Mouse (Mus musculus): ENCODE results near the gene Pdcd11.
A peak's percentile ranks its signal among the peaks of the same experiment; 100 is the strongest.

Pdcd11 gene

GRCm38 (mm10) chr19:47090550-47091156 lies at the start of gene Pdcd11, which contains the start of gene Usmg5:
TSS of gene Pdcd11 (plus strand) at chr19:47090768.
TSS of gene Usmg5 (minus strand) at chr19:47090647.
- DNase-seq (ENCODE audit: low spot score), result peak; percentile 94

GRCm38 (mm10) chr19:47043608-47044007 lies 47.0 kb upstream of the Pdcd11 start:
- DNase-seq (ENCODE audit: low spot score), result peak; percentile 37

- DNase-seq (ENCODE audit: low spot score), result no peak
Measured at GRCm38 (mm10) chr19:47046343-47046742, 44.2 kb upstream of the Pdcd11 start.

GRCm38 (mm10) chr19:47047236-47047833 lies 43.2 kb upstream of the Pdcd11 start:
- DNase-seq (ENCODE audit: low spot score), result no peak

GRCm38 (mm10) chr19:47049061-47049460 lies 41.5 kb upstream of the Pdcd11 start:
- no peak for DNase-seq (ENCODE audit: low spot score)

- no peak for DNase-seq (ENCODE audit: low spot score)
Measured at GRCm38 (mm10) chr19:47049840-47050239, 40.7 kb upstream of the Pdcd11 start.

- peak; percentile 84 for DNase-seq (ENCODE audit: low spot score)
Measured at GRCm38 (mm10) chr19:47050271-47051032, 40.1 kb upstream of the Pdcd11 start, which contains the start of gene Pcgf6. TSS of gene Pcgf6 (minus strand) at chr19:47050906.

- DNase-seq (ENCODE audit: low spot score), result no peak
Measured at GRCm38 (mm10) chr19:47052927-47053326, 37.6 kb upstream of the Pdcd11 start.

GRCm38 (mm10) chr19:47053471-47053870 lies 37.1 kb upstream of the Pdcd11 start:
- DNase-seq (ENCODE audit: low spot score), result no peak

GRCm38 (mm10) chr19:47057684-47058083 lies 32.9 kb upstream of the Pdcd11 start:
- no peak for DNase-seq (ENCODE audit: low spot score)

- DNase-seq (ENCODE audit: low spot score), result no peak
Measured at GRCm38 (mm10) chr19:47065860-47066259, 24.7 kb upstream of the Pdcd11 start.

GRCm38 (mm10) chr19:47067096-47067882 lies 23.3 kb upstream of the Pdcd11 start, which contains the start of gene Taf5:
TSS of gene Taf5 (plus strand) at chr19:47067746.
- DNase-seq (ENCODE audit: low spot score), result peak; percentile 95

- peak; percentile 85 for DNase-seq (ENCODE audit: low spot score)
Measured at GRCm38 (mm10) chr19:47067924-47068611, 22.5 kb upstream of the Pdcd11 start.

- no peak for DNase-seq (ENCODE audit: low spot score)
Measured at GRCm38 (mm10) chr19:47088226-47088625, 2.3 kb upstream of the Pdcd11 start.

GRCm38 (mm10) chr19:47089718-47090525 lies 646 bp upstream of the Pdcd11 start:
- DNase-seq (ENCODE audit: low spot score), result peak; percentile 12

- DNase-seq (ENCODE audit: low spot score), result no peak
Measured at GRCm38 (mm10) chr19:47101080-47101479, 10.5 kb downstream of the Pdcd11 start.

GRCm38 (mm10) chr19:47104641-47105271 lies 14.2 kb downstream of the Pdcd11 start:
- DNase-seq (ENCODE audit: low spot score), result no peak

GRCm38 (mm10) chr19:47118634-47119033 lies 28.1 kb downstream of the Pdcd11 start:
- DNase-seq (ENCODE audit: low spot score), result no peak

- peak; percentile 56 for DNase-seq (ENCODE audit: low spot score)
Measured at GRCm38 (mm10) chr19:47121054-47121453, 30.5 kb downstream of the Pdcd11 start.

GRCm38 (mm10) chr19:47122802-47123201 lies 32.2 kb downstream of the Pdcd11 start:
- DNase-seq (ENCODE audit: low spot score), result peak; percentile 20
